Mouse (Mus musculus) A20 (cell line): ENCODE data around the gene Yy2.

Experiments used
- DNase-seq: peaks from one replicate; pipeline ENCODE4 v3.0.0-alpha.2; 2011; ENCODE audit warnings: low read depth, low spot score

The Yy2 gene

GRCm38 (mm10) chrX:157568840-157569239 lies at the start of gene Yy2:
Gene Yy2, minus strand, starts transcription at chrX:157568985.
- no peak for DNase-seq

- DNase-seq = peak; percentile 28
These were observed 44.1 kb upstream of the Yy2 start for GRCm38 (mm10) chrX:157612894-157613293.

DNA sequence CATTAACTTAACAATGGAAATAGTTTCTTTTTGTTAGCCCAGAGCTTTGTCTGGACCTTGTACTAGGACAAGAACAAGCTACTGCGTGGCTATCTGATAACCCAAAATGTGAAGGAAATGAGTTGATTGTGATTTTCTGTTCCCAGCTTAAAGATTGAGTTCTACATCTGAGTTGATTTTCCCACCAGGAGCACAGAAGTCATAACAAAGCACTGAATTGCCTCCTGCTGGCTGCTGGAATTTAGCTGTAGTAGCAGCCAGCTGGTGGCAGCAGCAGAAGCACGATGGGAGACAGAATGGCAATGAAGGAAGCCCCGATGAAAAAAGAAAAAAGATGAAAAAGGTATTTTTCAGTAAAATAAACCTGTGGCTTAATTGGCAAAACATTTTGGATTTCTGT lies 32.7 kb upstream of the Yy2 start:
- DNase-seq = peak; percentile 42

DNA sequence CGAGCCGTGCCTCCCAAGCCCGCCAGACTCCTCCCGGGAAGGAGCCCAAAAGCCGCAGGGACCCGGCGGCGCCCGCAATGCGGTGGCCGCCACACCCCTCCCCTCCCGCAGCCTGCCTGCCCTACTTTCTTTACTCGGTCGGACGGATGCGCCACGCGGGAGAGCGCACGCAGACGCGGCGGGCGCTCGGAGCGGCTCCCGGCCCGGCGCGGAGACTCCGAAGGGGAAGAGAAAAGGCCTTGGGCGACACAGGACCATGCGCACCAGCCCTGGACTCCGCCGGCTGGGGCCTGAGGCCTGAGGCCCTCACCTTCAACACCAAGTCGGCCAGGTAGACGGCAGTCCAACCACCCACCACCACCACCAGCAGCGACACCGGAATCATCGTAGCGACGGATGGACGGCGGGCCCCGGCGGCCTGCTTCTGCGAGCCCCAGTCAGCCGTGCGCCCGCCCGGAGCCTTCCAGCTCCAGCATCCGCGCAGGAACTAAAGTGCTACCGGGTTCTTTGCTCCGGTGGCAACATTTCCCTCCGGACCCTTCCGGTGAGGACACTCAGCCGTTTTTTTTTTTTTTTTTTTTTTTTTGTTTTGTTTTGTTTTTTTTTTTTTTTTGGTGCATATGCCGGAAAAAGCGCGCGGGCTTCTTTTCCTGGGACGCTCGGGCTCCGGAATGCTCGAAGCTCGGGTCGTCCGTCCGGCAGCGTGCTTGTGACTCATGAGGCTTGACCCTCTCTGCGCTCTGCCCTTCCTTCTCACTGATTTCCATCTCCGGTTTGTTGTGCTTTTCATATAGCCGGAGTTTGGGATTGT lies 29.6 kb upstream of the Yy2 start, which contains the start of gene Mbtps2:
Mbtps2 (minus strand) TSS at position 530 of the 811 bp plus-strand sequence.
- DNase-seq = peak; percentile 86

DNA sequence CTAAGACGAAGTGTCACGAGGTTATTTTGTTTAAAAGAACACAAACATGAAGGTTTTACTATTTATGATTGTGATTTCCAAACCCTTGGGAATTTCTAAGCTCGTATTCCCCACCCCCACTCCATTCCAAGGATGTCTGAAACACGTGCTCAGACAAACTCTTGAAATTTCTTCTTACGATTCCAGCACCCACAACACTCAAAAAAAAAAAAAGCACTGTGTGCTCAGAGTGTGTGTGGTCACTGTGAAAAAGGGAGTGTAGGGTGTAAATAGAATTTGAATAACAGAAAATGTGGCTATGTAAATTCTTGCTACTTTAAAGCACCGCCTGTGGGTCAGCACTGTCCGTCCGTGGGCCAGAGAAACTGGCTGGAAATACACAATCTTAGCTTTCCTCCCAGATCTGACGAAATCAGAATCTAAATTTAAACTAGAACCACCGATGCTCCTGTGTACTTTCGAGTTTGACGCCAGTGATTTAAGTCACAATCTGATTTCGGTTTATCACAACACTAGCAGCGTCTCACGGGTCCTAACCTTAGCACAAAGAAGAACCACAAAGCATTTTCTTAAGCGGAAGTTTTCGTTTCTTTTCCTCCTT lies 28.9 kb upstream of the Yy2 start:
- peak; percentile 70 for DNase-seq

DNA sequence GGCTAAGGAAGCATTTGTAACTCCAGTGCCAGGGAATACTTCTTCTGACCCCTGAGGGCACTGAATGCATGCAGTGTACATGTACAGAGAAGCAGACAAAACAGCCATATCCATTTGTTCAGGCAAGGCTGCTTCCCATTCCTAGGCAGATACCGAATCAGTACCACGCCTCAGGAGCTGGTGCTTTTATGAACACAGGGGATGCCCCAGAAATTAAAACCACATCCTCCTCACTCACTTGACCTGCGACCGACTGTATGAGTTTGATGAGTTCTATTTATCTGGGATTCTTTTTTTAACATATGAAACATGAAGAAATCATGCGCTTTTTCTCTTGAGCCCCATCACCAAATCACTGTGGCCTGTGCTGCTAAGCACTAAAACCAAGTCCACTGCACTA lies 28.0 kb upstream of the Yy2 start:
- no peak for DNase-seq

DNA sequence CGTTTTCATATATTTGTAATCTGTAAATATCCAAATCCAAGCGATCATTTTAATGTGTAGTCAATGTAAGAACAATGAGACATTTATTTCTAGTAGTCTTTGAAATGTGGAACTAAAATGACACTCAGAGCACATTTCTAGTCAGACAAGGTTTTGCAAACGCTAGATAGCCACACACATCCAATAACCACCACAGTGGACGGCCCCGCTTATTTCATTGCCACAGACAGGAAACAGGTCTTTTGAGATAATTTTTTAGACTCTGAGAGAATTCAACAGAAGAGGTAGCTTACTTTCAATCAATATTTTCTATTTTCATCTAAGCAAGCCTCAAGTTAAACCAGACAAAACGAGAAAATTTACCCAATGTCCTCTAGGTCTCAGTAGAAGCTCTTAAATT lies 27.1 kb upstream of the Yy2 start:
- DNase-seq = no peak

- DNase-seq = no peak
These were observed 25.8 kb upstream of the Yy2 start for GRCm38 (mm10) chrX:157594606-157595005.

GRCm38 (mm10) chrX:157587001-157587400 lies 18.2 kb upstream of the Yy2 start:
- no peak for DNase-seq

- DNase-seq = no peak
These were observed 17.6 kb upstream of the Yy2 start for GRCm38 (mm10) chrX:157586397-157586796.

GRCm38 (mm10) chrX:157579108-157579614 lies 10.4 kb upstream of the Yy2 start:
- DNase-seq = no peak

GRCm38 (mm10) chrX:157574683-157575082 lies 5.9 kb upstream of the Yy2 start:
- DNase-seq = no peak

DNA sequence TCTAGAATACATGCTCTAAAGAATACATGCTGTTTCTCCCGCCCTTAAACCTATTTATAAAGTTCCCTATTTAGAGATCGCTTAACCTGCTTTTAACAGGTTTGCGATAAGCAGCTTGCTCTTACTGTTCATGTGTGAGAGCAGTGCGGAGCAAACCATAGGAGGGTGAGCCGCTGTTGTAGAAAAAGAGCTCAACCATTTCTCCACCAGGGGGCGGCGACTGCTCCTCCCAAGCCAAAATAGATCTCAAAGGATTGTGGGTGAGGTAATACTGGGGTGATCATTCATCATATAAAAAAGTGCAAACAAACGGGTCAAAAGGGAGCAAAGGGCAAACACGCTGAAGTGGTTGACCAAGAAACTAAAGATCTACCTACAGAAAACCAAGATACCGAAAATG lies 5.0 kb downstream of the Yy2 start:
- DNase-seq = peak; percentile 22

GRCm38 (mm10) chrX:157547082-157547481 lies 21.7 kb downstream of the Yy2 start:
- DNase-seq = no peak
